Comparison of ENCODE assay signal across 9 mouse cellular contexts in the genomic region with DNA sequence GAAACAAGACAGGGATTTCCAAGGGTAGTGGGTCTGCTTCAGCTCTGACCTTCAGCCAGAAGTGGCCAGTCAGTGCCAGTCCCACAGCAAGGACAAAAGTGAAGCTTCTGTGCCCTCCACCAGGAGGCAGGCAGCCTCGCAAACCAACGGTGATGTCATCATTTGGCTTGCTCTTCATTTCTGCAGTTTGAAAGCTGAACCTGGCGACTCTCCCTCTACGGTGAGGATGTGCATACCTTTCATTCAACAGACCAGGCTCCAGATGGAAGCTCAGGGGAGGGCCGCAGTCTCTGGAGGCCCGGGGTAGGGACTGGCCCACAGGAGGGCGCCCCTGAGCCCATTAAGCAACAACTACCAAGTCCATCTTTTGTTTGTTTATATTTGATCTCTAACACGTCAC. TPM values are rescaled to one million over a fixed set of nuclear protein-coding genes. Genes with fewer than 3 reads are reported as not detected.
DNase-seq lines count a peak whose midpoint lies in the region; ATAC-seq and TF ChIP-seq lines count a peak whose summit lies in the region.
"Had no signal": no experiment of that assay in that cellular context is flagged by ENCODE, and none has a peak within 500 bp of the region (broad histone marks: within the 10 kb centered on the region; RNA-seq: fewer than 3 reads in every experiment).

No protein-coding gene starts in this region.

- no peaks in the 10 kb centered on the region for H3K4me1 ChIP-seq in hindbrain, postnatal 0 days (ENCODE audit: insufficient read depth, low read length)
- H3K4me1 ChIP-seq: neural tube, embryonic 12.5 days had no signal

- H3K36me3 ChIP-seq in hindbrain, postnatal 0 days (ENCODE audit: insufficient read depth, low read length) = no peaks in the 10 kb centered on the region
- H3K36me3 ChIP-seq: neural tube, embryonic 12.5 days had no signal

- no peaks in the 10 kb centered on the region for H3K27me3 ChIP-seq in hindbrain, postnatal 0 days (ENCODE audit: insufficient read depth, low read length)
- H3K27me3 ChIP-seq: neural tube, embryonic 12.5 days had no signal

- no peaks in the 10 kb centered on the region for H3K9me3 ChIP-seq in hindbrain, postnatal 0 days (ENCODE audit: low read length)
- H3K9me3 ChIP-seq: neural tube, embryonic 12.5 days had no signal

- peak; percentile 89 for ATAC-seq in hindbrain, postnatal 0 days
- peak; percentile 85 for ATAC-seq in megakaryocyte progenitor cell, adult 5-6 weeks (replicated peaks; ENCODE audit: poor library complexity)

- peak; percentile 86 for TF ChIP-seq CTCF in hindbrain, postnatal 0 days (IDR thresholded peaks at IDR 0.05; ENCODE audit: low read depth)

- peak; percentile 65 for DNase-seq in WW6 (ENCODE audit: low read depth, low spot score)
- peak; percentile 56 to 71 for DNase-seq in cerebellum, postnatal 4 days (ENCODE audit: low spot score in 2 of 2)
- peak; percentile 64 for DNase-seq in gastrocnemius, postnatal 10 days
- peak; percentile 87 for DNase-seq in hindbrain, postnatal 0 days (ENCODE audit: low spot score)
- peak; percentile 66 for DNase-seq in left cerebral cortex, adult 18-20 months (ENCODE audit: low spot score in 2 of 2)
- peak; percentile 63 for DNase-seq in right cerebral cortex, postnatal 14 days
- peak; percentile 66 to 70 for DNase-seq in urinary bladder, postnatal 4 days (ENCODE audit: low spot score in 2 of 2)

- H3K4me3 ChIP-seq in hindbrain, postnatal 0 days (ENCODE audit: low read length) = no peak overlapping the region
- H3K4me3 ChIP-seq: neural tube, embryonic 12.5 days had no signal

- WGBS in hindbrain, postnatal 0 days = 11% methylated on average over 7 of the region's 8 CpGs

- H3K27ac ChIP-seq in hindbrain, postnatal 0 days = 0 out of 2 replicates have a peak overlapping the region, but pooled peaks have one; percentile 20
- H3K27ac ChIP-seq: neural tube, embryonic 12.5 days had no signal

- H3K9ac ChIP-seq in hindbrain, postnatal 0 days (replicated peaks; ENCODE audit: low read length) = no peak overlapping the region
- H3K9ac ChIP-seq: neural tube, embryonic 12.5 days had no signal

- peak overlapping the region; percentile 35 for H3K4me2 ChIP-seq in hindbrain, postnatal 0 days (ENCODE audit: low read depth, low read length)
- H3K4me2 ChIP-seq: neural tube, embryonic 12.5 days had no signal

RNA-seq across cellular contexts. Expression of gene Zfp148, which starts 43.5 kb away (rescaled TPM):
- total RNA-seq in gastrocnemius, postnatal 10 days (2021) = 10 to 100 TPM; 28.0 to 31.9 TPM
- 31.4 and 33.6 TPM in 2 replicates for total RNA-seq in hindbrain, postnatal 0 days (2014; rRNA removed)
- polyA plus RNA-seq in hindbrain, postnatal 0 days (2015; fragmentation: Nextera tagmentation; extraction: Ambion mirVana) = 42.1 and 44.4 TPM in 2 replicates
- total RNA-seq in left cerebral cortex, adult 18-20 months (2021) = 100 to 1,000 TPM; 181 to 182 TPM
- 67.0 and 73.5 TPM in 2 replicates for total RNA-seq in megakaryocyte progenitor cell, adult 5-6 weeks (2015)
- 29.4 and 30.3 TPM in 2 replicates for total RNA-seq in megakaryocyte progenitor cell, adult 5-6 weeks (2017)
